ENCODE assay signal across 17 mouse cellular contexts in the genomic region with DNA sequence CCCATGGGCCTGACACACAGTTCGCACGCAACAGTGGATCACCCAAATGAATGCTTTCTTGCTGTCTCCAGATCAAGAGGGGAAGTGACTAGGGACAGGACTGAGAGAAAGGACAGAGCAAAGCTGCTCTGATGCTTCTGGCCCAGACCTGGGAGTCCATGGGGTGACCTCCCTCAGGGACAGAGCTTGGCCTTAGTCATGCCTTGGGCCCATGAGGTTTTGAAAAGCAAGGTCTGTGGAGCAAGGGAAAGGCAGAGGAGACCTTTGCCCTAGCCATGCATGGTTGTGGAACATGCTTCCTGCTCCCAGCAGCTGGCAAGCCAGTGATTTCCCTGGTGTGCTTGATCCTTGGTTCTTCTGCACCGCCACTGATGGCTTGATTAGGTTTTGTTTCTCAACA.
"Had no signal": no experiment of that assay in that cellular context is flagged by ENCODE, and none has a peak within 500 bp of the region (broad histone marks: within the 10 kb centered on the region; RNA-seq: fewer than 3 reads in every experiment).

No protein-coding gene starts in this region.

- DNase-seq: kidney, adult 8-10 months; kidney, postnatal 14 days; kidney, postnatal 4 days; left cerebral cortex, postnatal 4 days; liver, postnatal 0 days; lung, embryonic 14.5 days; right cerebral cortex, adult 18-20 months; right cerebral cortex, postnatal 14 days; right cerebral cortex, postnatal 4 days; thymus, adult 18-20 months; thymus, postnatal 36 days had no signal

- H3K4me3 ChIP-seq: limb, embryonic 12.5 days; limb, embryonic 15.5 days; midbrain, embryonic 15.5 days; neural tube, embryonic 12.5 days; neural tube, embryonic 15.5 days had no signal

- ATAC-seq: liver, postnatal 0 days; lung, postnatal 0 days; midbrain, embryonic 15.5 days had no signal

- H3K27me3 ChIP-seq: limb, embryonic 12.5 days; limb, embryonic 15.5 days; midbrain, embryonic 15.5 days; neural tube, embryonic 12.5 days; neural tube, embryonic 15.5 days had no signal

- H3K36me3 ChIP-seq: limb, embryonic 12.5 days; limb, embryonic 15.5 days; midbrain, embryonic 15.5 days; neural tube, embryonic 12.5 days; neural tube, embryonic 15.5 days had no signal

- H3K9me3 ChIP-seq: limb, embryonic 12.5 days; limb, embryonic 15.5 days; midbrain, embryonic 15.5 days; neural tube, embryonic 12.5 days; neural tube, embryonic 15.5 days had no signal

- H3K4me1 ChIP-seq: midbrain, embryonic 15.5 days; neural tube, embryonic 15.5 days had no signal
